Mouse (Mus musculus) spleen, postnatal 14 days (tissue): ENCODE data around the gene Ubqln4.

ENCODE experiments used
- DNase-seq, 2 experiments: peaks; one replicate each; pipeline ENCODE4 v3.0.0; 2021 to 2022; ENCODE audit warnings: low spot score in 2 of 2

Gene Ubqln4

DNA sequence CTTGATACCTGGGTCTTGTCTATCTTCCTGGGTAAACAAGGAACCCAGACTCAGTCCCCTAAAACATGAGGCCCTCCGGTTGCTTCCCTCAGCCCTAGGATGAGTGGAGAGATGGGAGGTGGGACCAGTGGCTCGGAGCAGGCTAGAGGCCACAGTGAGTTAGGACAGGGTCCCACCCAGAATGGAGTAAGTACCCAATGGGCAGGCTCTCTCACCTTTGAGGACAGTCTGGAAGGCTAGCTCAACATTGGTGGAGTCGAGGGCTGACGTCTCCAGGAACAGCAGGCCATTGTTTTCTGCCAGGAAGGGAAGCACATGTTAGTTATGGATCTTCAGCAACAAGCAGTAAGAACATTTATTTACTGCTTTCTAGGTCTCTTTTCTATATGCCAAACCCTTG, 11.1 kb upstream of the Ubqln4 start:
- no peak for DNase-seq

DNA sequence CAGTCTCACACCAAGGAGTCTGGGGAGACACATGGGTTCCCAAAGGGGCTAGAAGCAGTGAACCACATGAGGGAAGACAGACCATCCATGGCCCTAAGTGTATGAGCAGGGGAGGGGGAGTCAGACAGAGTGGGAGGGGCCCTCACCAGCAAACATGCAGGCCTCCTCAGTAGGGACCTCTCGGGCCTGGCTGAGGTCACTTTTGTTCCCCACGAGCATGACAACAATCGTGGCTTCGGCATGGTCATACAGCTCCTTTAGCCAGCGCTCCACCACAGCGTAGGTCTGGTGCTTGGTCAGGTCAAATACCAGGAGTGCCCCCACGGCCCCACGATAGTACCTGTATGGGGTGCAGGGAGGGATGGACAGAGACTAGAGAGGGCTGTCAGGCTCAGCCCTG, 10.4 kb upstream of the Ubqln4 start:
- DNase-seq = no peak

GRCm38 (mm10) chr3:88543651-88544410, 9.7 kb upstream of the Ubqln4 start:
- DNase-seq = no peak

GRCm38 (mm10) chr3:88544514-88544913, 9.0 kb upstream of the Ubqln4 start:
- DNase-seq = no peak

DNA sequence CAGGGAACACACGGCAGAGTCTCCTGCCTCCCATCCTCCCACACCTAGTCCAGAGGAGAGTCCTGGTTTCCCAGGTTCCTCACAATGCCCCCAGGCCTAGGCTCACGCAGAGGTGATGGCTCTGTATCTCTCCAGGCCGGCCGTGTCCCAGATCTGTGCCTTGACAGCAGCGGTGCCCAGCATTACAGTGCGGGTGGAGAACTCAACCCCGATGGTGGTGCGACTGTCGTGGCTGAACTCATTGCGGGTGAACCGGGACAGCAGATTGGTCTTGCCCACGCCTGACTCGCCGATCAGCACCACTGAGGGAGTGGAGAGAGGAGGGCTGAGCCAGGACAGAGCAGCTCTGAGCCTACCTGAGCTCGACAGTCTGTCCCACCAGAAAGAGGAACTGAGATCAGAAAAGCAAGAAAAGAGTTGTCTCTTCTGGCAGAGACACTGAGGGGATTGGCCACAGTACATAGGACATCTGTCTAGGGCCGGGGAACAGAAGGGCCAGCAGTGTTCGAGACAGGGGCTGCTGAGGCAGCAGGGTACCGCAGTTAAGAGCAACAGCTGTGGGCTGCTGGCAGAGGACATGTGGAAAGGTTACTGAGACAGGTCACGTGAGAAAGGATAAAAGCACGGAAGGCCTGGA, 8.5 kb upstream of the Ubqln4 start:
- DNase-seq = no peak

- no peak for DNase-seq
Observed at GRCm38 (mm10) chr3:88546674-88547418, 6.7 kb upstream of the Ubqln4 start.

DNA sequence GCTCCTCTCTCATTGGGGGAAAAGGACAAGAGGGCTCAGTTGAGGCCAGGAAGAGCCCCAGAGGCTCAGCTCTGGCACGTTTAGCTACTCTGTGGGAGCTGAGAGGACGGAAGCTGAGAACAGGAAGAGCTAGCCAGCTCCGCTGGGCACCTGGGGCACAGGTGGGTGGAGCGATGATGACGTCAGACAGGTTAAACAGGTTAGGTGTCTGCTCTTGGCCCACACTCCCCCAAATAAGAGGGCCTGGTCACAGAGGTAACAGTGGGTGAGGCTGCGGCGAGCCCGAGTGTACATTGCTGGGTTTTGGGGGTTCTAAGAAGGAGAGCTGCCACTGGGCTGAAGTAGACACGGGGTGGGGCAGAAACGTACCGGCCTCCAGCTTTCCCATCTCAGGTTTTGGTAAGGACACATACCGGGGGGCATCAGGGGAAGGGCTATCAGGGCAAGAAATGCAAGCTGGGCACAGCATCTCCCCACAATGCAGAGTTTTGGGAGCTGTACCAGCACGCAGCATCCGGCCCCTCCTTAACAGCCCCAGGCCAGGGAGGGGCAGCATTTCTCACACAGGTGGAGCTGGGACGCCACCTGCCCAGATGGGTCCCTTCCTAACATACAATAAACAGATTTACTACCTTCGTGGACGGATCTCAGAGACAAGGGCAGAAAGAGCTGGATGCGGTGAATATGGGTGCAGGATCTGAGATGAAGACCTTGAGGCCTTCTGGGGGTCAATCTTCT, 5.2 kb upstream of the Ubqln4 start, which contains the start of gene Rab25:
Gene Rab25, minus strand, starts transcription at position 121 of the 738 bp plus-strand sequence.
- no peak for DNase-seq

- DNase-seq = no peak
Observed at GRCm38 (mm10) chr3:88551586-88551985, 2.0 kb upstream of the Ubqln4 start.

GRCm38 (mm10) chr3:88552082-88552645, 1.4 kb upstream of the Ubqln4 start:
- DNase-seq = no peak

DNA sequence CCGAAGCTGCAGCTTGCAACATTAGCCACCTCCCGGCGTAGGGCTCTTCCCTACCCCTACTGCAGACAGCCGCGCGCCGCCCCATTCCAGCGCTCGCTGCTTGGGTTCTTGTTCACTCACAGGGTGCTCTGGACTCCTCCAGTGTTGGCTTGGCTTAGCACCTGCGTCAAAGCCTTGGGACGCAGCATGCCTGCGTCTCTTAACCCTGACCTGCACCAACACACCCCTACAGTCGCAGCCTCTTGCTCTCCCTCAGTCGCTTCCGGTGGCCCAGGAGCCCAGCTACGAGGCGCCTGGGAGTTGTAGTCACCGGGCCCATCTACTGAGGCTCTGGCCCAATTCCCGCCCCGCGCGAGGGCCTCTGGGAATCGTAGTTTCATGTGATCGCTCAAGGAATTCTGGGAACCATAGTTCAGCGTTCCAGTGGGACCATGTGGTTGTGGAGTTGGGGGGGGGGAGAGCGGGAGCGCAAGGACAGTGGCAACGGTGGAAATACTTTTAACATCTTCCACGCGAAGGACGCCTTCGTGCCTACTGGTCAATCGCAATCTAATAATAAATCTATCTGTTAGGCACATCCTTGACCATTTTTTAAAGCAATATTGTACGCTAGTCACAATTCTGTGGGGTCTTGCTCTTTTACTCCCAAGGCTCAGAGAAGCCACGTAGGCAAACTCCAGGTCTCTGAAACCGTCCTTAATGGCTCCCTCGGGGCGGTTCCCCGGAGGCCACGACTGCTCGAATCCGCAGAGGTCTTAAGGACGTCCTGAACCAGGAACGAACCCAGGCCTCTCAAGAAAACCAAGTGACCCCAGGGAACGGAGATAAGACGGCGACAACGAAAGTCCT, 658 bp upstream of the Ubqln4 start, which contains the start of gene Lamtor2:
Gene Lamtor2, minus strand, starts transcription at position 399 of the 849 bp plus-strand sequence.
- peak; percentile 89 to 93 for DNase-seq

DNA sequence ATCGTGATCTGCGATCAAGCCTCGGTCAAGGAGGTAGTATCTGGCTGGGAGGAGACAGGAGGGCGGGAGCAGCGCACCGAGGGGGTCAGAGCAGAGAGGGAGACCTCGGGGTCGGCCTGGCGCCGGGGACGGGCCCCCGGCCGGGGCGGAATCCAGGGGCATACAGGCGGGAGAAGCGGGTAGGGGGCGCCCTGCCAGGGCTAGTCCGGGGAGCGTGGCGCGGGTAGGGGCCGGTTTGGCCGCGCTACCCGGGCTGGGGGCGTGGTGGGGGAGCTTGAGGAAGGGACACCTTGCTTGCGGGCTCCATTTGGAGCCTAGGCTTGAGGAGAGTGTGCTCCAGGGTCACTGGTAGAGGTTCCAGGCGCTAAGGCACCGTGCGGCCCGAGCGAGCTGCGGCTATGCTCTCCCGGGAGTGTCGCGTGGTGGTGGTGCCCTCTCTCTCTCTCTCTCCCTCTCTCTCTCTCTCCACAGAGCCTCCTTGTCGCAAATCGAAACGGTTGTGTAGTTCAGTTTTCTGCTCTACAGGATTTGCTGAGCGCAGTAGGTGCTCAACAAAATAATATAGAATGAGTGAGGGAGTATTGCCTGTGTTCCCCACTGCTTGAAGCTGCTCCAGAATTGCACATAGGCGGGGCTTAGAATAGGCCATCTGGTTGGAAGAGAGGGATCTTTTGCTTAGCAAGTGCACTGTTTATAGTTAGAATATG, 475 bp downstream of the Ubqln4 start:
- peak; percentile 38 to 55 for DNase-seq

DNA sequence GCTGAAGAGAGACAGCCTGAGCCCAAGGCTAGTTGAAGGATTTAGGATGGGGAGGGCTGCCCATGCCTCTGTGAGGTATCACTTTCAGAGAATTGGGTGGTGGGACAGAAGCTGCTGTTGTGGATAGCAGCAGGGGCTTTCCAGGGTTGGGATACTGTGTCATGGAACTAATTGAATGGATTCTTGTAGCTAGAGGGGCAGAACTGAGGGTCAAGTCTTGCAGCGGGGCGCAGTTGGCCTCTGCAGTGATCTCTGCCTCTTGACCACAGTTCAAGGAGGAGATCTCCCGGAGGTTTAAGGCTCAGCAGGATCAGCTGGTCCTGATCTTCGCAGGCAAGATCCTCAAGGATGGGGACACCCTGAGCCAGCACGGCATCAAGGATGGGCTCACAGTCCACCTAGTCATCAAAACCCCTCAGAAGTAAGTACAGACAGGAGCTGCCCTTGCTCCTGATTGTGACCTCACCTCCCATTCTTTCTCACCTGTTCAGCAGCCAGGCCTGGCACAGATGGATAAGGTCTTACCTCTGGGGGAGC, 1.6 kb downstream of the Ubqln4 start:
- DNase-seq = no peak

DNA sequence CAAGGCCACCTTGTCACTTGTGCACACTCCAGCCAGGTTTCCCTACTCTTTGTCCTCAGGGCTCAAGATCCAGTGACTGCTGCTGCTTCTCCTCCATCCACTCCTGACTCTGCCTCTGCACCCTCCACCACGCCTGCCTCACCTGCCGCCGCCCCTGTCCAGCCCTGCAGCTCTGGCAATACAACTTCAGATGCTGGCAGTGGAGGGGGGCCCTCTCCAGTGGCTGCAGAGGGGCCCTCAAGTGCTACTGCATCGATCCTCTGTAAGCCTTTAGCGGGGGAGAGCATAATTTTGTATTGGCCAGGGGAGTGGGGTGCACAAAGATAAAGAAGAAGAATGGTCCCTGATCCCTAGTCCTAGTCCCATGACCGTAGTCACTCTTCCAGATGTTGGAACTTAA, 2.2 kb downstream of the Ubqln4 start:
- DNase-seq = no peak

DNA sequence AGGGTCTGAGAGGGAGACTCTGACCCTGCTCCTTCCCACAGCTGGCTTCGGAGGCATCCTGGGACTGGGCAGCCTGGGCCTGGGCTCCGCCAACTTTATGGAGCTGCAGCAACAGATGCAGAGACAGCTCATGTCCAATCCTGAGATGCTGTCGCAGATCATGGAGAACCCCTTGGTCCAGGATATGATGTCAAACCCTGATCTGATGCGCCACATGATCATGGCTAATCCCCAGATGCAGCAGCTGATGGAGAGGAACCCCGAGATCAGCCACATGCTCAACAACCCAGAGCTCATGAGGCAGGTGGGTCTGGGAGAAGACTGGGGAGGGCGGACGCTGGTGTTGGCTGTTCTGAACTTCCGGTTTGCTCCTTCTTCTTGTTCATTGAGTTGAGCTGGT, 3.1 kb downstream of the Ubqln4 start:
- no peak for DNase-seq

DNA sequence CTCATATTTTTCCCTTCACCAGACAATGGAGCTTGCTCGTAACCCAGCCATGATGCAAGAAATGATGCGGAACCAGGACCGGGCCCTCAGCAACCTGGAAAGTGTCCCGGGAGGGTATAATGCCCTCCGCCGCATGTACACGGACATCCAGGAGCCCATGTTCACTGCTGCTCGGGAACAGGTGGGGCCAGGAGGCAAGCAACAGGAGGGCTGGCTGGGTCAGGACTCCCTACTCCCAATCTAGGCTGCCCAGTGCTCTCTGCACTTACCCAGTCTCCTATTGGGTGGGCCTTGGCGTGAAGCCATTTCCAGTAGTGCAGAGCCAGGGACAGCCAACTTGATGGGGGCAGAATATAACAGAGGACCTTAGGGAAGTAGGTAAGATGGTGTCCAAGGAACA, 6.0 kb downstream of the Ubqln4 start:
- no peak for DNase-seq

DNA sequence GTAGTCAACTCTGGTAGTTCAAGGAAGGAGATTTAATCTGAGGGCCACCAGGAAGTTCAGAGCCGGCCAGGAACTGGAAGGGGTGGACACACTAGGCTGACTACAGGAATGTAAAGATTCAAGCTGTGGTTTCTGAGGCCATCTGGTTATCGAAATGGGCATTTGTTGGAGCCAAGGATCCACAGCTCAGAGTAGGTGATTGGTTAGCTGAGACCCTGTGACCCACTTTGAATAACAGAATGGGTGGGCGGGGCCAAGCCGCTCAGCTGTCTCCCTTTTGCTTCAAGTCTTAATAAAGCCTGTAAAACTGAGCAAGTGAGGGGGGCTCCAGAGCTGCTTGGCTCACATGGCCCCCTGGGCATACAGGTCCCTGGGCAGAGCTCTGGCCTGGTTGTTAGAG, 8.4 kb downstream of the Ubqln4 start:
- no peak for DNase-seq

- DNase-seq = no peak
Observed at GRCm38 (mm10) chr3:88563442-88563841, 9.9 kb downstream of the Ubqln4 start.

- no peak for DNase-seq
Observed at GRCm38 (mm10) chr3:88563966-88564365, 10.4 kb downstream of the Ubqln4 start.

GRCm38 (mm10) chr3:88566116-88566515, 12.6 kb downstream of the Ubqln4 start:
- DNase-seq = no peak
